In the genomic region with DNA sequence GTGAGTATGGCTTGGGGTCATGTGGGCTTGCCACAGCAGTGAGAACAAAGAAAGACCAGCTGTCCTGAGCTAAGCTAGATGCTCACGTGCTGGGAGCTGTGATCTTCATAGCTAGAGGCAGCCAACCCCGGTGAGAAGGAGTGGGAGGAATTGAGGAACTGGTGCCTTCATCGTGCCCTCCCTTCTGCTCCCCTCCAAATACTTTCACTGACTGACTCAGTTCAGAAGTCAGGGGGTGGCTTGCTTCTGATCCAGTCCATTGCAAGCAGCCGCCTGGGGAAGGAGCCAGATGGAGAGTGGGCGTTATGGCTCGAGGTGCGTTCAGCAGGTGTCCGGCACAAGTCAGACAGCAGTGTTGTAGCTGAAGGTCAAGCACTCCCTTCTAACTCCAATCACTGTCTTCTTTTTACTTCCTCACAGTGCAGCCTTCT, we compare ENCODE assay signal across 13 mouse cellular contexts.
A peak's percentile ranks its signal among the peaks of the same experiment; 100 is the strongest.
DNase-seq lines count a peak whose midpoint lies in the region; ATAC-seq and TF ChIP-seq lines count a peak whose summit lies in the region.
"Had no signal": no experiment of that assay in that cellular context is flagged by ENCODE, and none has a peak within 500 bp of the region (broad histone marks: within the 10 kb centered on the region; RNA-seq: fewer than 3 reads in every experiment).

No protein-coding gene starts in this region.

- H3K36me3 ChIP-seq in hindbrain, embryonic 10.5 days, result no peaks in the 10 kb centered on the region
- H3K36me3 ChIP-seq: heart, embryonic 13.5 days had no signal

- H3K9me3 ChIP-seq in hindbrain, embryonic 10.5 days, result no peaks in the 10 kb centered on the region
- H3K9me3 ChIP-seq: heart, embryonic 13.5 days had no signal

- peak; percentile 64 for ATAC-seq in monocyte, adult 5-6 weeks (replicated peaks; ENCODE audit: insufficient number of reproducible peaks, low FRiP score, low TSS enrichment, poor library complexity, severe bottlenecking)
- no peak for ATAC-seq in erythroblast, adult 5-6 weeks (replicated peaks; ENCODE audit: low FRiP score, poor library complexity, severe bottlenecking)

- H3K4me3 ChIP-seq in bone marrow macrophage, adult 2 months (ENCODE audit: insufficient read depth, low read length), result no peak overlapping the region
- no peak overlapping the region for H3K4me3 ChIP-seq in hindbrain, embryonic 10.5 days
- H3K4me3 ChIP-seq: heart, embryonic 13.5 days had no signal

- H3K4me1 ChIP-seq in bone marrow macrophage, adult 2 months (ENCODE audit: control insufficient read depth, insufficient read depth, low read length), result peaks cover 32% of the 10 kb centered on the region
- no peaks in the 10 kb centered on the region; the same call in 1 of the 2 replicates for H3K4me1 ChIP-seq in hindbrain, embryonic 10.5 days (replicated peaks)
- H3K4me1 ChIP-seq: heart, embryonic 13.5 days had no signal

- 83% methylated on average over 8 of the region's 8 CpGs for WGBS in hindbrain, embryonic 10.5 days

- no peak for TF ChIP-seq CTCF in bone marrow macrophage, adult 2 months (IDR thresholded peaks at IDR 0.05; ENCODE audit: low read depth, low read length)

- H3K27me3 ChIP-seq in hindbrain, embryonic 10.5 days (ENCODE audit: insufficient read depth, poor library complexity, severe bottlenecking), result no peaks in the 10 kb centered on the region
- H3K27me3 ChIP-seq: heart, embryonic 13.5 days had no signal

- TF ChIP-seq POLR2A in bone marrow macrophage, adult 2 months (IDR thresholded peaks at IDR 0.05; ENCODE audit: borderline replicate concordance, low read depth, low read length), result no peak

- DNase-seq in layer of hippocampus, adult 9-11 months, result peak; percentile 74
- DNase-seq in layer of hippocampus, postnatal 25 days (ENCODE audit: extremely low spot score in 1 of 2, low spot score in 1 of 2), result no peak
- peak; percentile 28 to 50 for DNase-seq in cerebellum, postnatal 14 days
- no peak for DNase-seq in adrenal gland, adult 8-10 months
- no peak for DNase-seq in hindbrain, embryonic 10.5 days (ENCODE audit: low spot score)
- DNase-seq: adrenal gland, postnatal 10 days; kidney, postnatal 14 days; lung, adult 2 months; thymus, postnatal 4 days had no signal

- H3K27ac ChIP-seq in bone marrow macrophage, adult 2 months (ENCODE audit: insufficient read depth, low read depth, low read length), result peak overlapping the region; percentile 50
- no peak overlapping the region for H3K27ac ChIP-seq in hindbrain, embryonic 10.5 days
- H3K27ac ChIP-seq: heart, embryonic 13.5 days had no signal

Comparison
In these comparisons a context has a peak if more than half of its experiments do, and no peak if none do; other contexts are left out.
1. DNase-seq: peak in layer of hippocampus, adult 9-11 months (single experiment) and cerebellum, postnatal 14 days (2 of 2); none in layer of hippocampus, postnatal 25 days (0 of 2), adrenal gland, adult 8-10 months (single experiment) and hindbrain, embryonic 10.5 days (single experiment).